Comparison of ENCODE assay signal across 8 mouse cellular contexts in the genomic region with DNA sequence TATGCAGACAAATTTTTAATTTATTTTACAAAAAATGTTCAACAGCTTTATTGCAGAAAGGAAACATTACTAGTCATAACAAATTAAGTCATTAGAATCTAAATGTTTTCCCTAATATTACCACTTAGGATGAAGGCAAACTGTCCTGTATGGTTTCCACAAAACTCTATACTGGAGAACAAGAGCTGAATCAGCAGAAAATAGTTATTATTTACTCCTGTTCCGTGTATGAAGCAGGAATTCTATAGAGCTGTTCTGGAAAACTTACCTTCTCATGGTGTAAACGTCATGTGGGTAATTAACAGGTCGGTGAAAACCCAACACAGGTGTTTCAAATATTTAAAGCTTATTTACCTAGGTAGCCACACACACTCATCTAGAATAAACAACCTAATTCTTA. TPM values are rescaled to one million over a fixed set of nuclear protein-coding genes. Genes with fewer than 3 reads are reported as not detected.
DNase-seq lines count a peak whose midpoint lies in the region; ATAC-seq and TF ChIP-seq lines count a peak whose summit lies in the region.

No protein-coding gene starts in this region.

- no peak for TF ChIP-seq CTCF in lung, adult 2 months (IDR thresholded peaks at IDR 0.05; ENCODE audit: insufficient read depth, low read length)

- peaks cover 26% of the 10 kb centered on the region; the same call in 1 of the 2 replicates for H3K36me3 ChIP-seq in lung, embryonic 15.5 days
- peaks cover 31% of the 10 kb centered on the region for H3K36me3 ChIP-seq in forebrain, embryonic 12.5 days (replicated peaks)
- peaks cover 18% of the 10 kb centered on the region for H3K36me3 ChIP-seq in limb, embryonic 14.5 days (ENCODE audit: control insufficient read depth, insufficient read depth, low read length)
- H3K36me3 ChIP-seq in neural tube, embryonic 15.5 days, result 0 out of 2 replicates have a peak, but pooled peaks cover 4% of the 10 kb centered on the region

- H3K27me3 ChIP-seq in lung, embryonic 15.5 days, result no peaks in the 10 kb centered on the region
- H3K27me3 ChIP-seq in forebrain, embryonic 12.5 days, result no peaks in the 10 kb centered on the region
- no peaks in the 10 kb centered on the region for H3K27me3 ChIP-seq in limb, embryonic 14.5 days (ENCODE audit: control insufficient read depth, insufficient read depth, low read length)
- no peaks in the 10 kb centered on the region for H3K27me3 ChIP-seq in neural tube, embryonic 15.5 days (replicated peaks)

- H3K4me3 ChIP-seq in lung, embryonic 15.5 days, result peak overlapping the region; percentile 94
- H3K4me3 ChIP-seq in lung, adult 2 months (replicated peaks; ENCODE audit: extremely low read depth, low read depth, low read length), result no peak overlapping the region
- H3K4me3 ChIP-seq in forebrain, embryonic 12.5 days (replicated peaks), result peak overlapping the region; percentile 81
- H3K4me3 ChIP-seq in limb, embryonic 14.5 days (replicated peaks; ENCODE audit: low read length), result peak overlapping the region; percentile 84
- H3K4me3 ChIP-seq in neural tube, embryonic 15.5 days (replicated peaks), result peak overlapping the region; percentile 94

- no peak for ATAC-seq in lung, embryonic 15.5 days (ENCODE audit: borderline replicate concordance, extremely low read depth, low FRiP score, low TSS enrichment)
- no peak for ATAC-seq in forebrain, embryonic 12.5 days (ENCODE audit: low FRiP score)
- ATAC-seq in limb, embryonic 14.5 days (ENCODE audit: low FRiP score, low read depth), result no peak
- no peak for ATAC-seq in neural tube, embryonic 15.5 days (ENCODE audit: low FRiP score)

- H3K4me1 ChIP-seq in lung, embryonic 15.5 days, result peaks cover 9% of the 10 kb centered on the region; the same call in 1 of the 2 replicates
- H3K4me1 ChIP-seq in lung, adult 2 months (ENCODE audit: control insufficient read depth, insufficient read depth, low read length), result no peaks in the 10 kb centered on the region; the same call in 1 of the 2 replicates
- peaks cover 16% of the 10 kb centered on the region; the same call in 1 of the 2 replicates for H3K4me1 ChIP-seq in forebrain, embryonic 12.5 days
- H3K4me1 ChIP-seq in limb, embryonic 14.5 days (ENCODE audit: control insufficient read depth, insufficient read depth, low read length), result peaks cover 6% of the 10 kb centered on the region; the same call in 1 of the 2 replicates
- H3K4me1 ChIP-seq in neural tube, embryonic 15.5 days, result peaks cover 10% of the 10 kb centered on the region

- no peaks in the 10 kb centered on the region for H3K9me3 ChIP-seq in lung, embryonic 15.5 days
- H3K9me3 ChIP-seq in forebrain, embryonic 12.5 days, result no peaks in the 10 kb centered on the region
- no peaks in the 10 kb centered on the region for H3K9me3 ChIP-seq in limb, embryonic 14.5 days (ENCODE audit: control insufficient read depth, low read length)
- H3K9me3 ChIP-seq in neural tube, embryonic 15.5 days (replicated peaks), result no peaks in the 10 kb centered on the region

- WGBS in lung, embryonic 15.5 days, result under 1% methylated on average over 3 of the region's 3 CpGs
- 6% methylated on average over 3 of the region's 3 CpGs for WGBS in lung, adult 2 months
- 12% methylated on average over 3 of the region's 3 CpGs for WGBS in forebrain, embryonic 12.5 days
- WGBS in limb, embryonic 14.5 days, result 5% methylated on average over 3 of the region's 3 CpGs
- 8% methylated on average over 3 of the region's 3 CpGs for WGBS in neural tube, embryonic 15.5 days

- peak overlapping the region; percentile 69 for H3K4me2 ChIP-seq in lung, embryonic 15.5 days
- H3K4me2 ChIP-seq in forebrain, embryonic 12.5 days, result peak overlapping the region; percentile 63
- peak overlapping the region; percentile 64 for H3K4me2 ChIP-seq in limb, embryonic 14.5 days (replicated peaks; ENCODE audit: low read depth, low read length, severe bottlenecking)
- H3K4me2 ChIP-seq in neural tube, embryonic 15.5 days, result peak overlapping the region; percentile 86

- peak overlapping the region; percentile 90 for H3K9ac ChIP-seq in lung, embryonic 15.5 days
- peak overlapping the region; percentile 88 for H3K9ac ChIP-seq in forebrain, embryonic 12.5 days
- 0 out of 2 replicates have a peak overlapping the region, but pooled peaks have one; percentile 80 for H3K9ac ChIP-seq in limb, embryonic 14.5 days (ENCODE audit: low read depth, low read length, severe bottlenecking)
- no peak overlapping the region; the same call in 1 of the 2 replicates for H3K9ac ChIP-seq in neural tube, embryonic 15.5 days (replicated peaks)

- no peak for DNase-seq in lung, adult 2 months
- no peak for DNase-seq in limb, embryonic 14.5 days (ENCODE audit: low spot score)
- no peak for DNase-seq in urinary bladder, postnatal 36 days (ENCODE audit: low spot score in 2 of 2)
- DNase-seq in cerebellum, postnatal 36 days, result no peak
- DNase-seq in gastrocnemius, postnatal 4 days (ENCODE audit: low spot score in 2 of 2), result no peak

- TF ChIP-seq POLR2A in lung, adult 2 months (IDR thresholded peaks at IDR 0.05; ENCODE audit: borderline replicate concordance, extremely low read depth, low read depth, low read length), result no peak
- no peak for TF ChIP-seq POLR2A in limb, embryonic 14.5 days (IDR thresholded peaks at IDR 0.05; ENCODE audit: borderline replicate concordance, extremely low read depth, insufficient read depth, insufficient read length)

- no peak overlapping the region for H3K27ac ChIP-seq in lung, embryonic 15.5 days
- H3K27ac ChIP-seq in forebrain, embryonic 12.5 days, result no peak overlapping the region
- H3K27ac ChIP-seq in limb, embryonic 14.5 days (replicated peaks; ENCODE audit: low read depth, low read length), result no peak overlapping the region
- no peak overlapping the region for H3K27ac ChIP-seq in neural tube, embryonic 15.5 days (replicated peaks)

RNA-seq across cellular contexts. Expression of a gene that starts 1.1 kb away (rescaled TPM):
- 46.7 and 47.1 TPM in 2 replicates for polyA plus RNA-seq in lung, embryonic 15.5 days (2015; fragmentation: Nextera tagmentation; extraction: Ambion mirVana)
- 1.8 TPM in 2 replicates for polyA plus RNA-seq in lung, adult 2 months (2012; rRNA removed)
- 67.6 and 69.1 TPM in 2 replicates for polyA plus RNA-seq in forebrain, embryonic 12.5 days (2016; fragmentation: Nextera tagmentation; extraction: Ambion mirVana)
- polyA plus RNA-seq in limb, embryonic 14.5 days (2012; rRNA removed), result 29.5 and 38.7 TPM in 2 replicates
- polyA plus RNA-seq in limb, embryonic 14.5 days (2014; fragmentation: Nextera tagmentation; extraction: Ambion mirVana), result 39.1 and 39.4 TPM in 2 replicates
- polyA plus RNA-seq in neural tube, embryonic 15.5 days (2015; fragmentation: Nextera tagmentation; extraction: Ambion mirVana), result 7.4 and 13.4 TPM in 2 replicates
- total RNA-seq in gastrocnemius, postnatal 4 days (2021), result 10 to 100 TPM; 12.1 to 13.0 TPM

RNA-seq across cellular contexts. Expression of a gene that starts 1.2 kb away (rescaled TPM):
- polyA plus RNA-seq in lung, embryonic 15.5 days (2015; fragmentation: Nextera tagmentation; extraction: Ambion mirVana), result 11.5 and 12.0 TPM in 2 replicates
- 1.5 and 2.2 TPM in 2 replicates for polyA plus RNA-seq in lung, adult 2 months (2012; rRNA removed)
- 10.8 and 12.8 TPM in 2 replicates for polyA plus RNA-seq in forebrain, embryonic 12.5 days (2016; fragmentation: Nextera tagmentation; extraction: Ambion mirVana)
- polyA plus RNA-seq in limb, embryonic 14.5 days (2012; rRNA removed), result 19.3 and 20.2 TPM in 2 replicates
- polyA plus RNA-seq in limb, embryonic 14.5 days (2014; fragmentation: Nextera tagmentation; extraction: Ambion mirVana), result 15.8 and 17.1 TPM in 2 replicates
- 7.7 and 9.0 TPM in 2 replicates for polyA plus RNA-seq in neural tube, embryonic 15.5 days (2015; fragmentation: Nextera tagmentation; extraction: Ambion mirVana)
- total RNA-seq in gastrocnemius, postnatal 4 days (2021), result 1 to 10 TPM; 7.2 to 9.6 TPM

RNA-seq across cellular contexts. Expression of a gene that starts 53.5 kb away (rescaled TPM):
- polyA plus RNA-seq in lung, embryonic 15.5 days (2015; fragmentation: Nextera tagmentation; extraction: Ambion mirVana), result 3.3 and 3.5 TPM in 2 replicates
- polyA plus RNA-seq in lung, adult 2 months (2012; rRNA removed), result 3.1 and 3.2 TPM in 2 replicates
- polyA plus RNA-seq in forebrain, embryonic 12.5 days (2016; fragmentation: Nextera tagmentation; extraction: Ambion mirVana), result 23.8 and 24.3 TPM in 2 replicates
- 8.6 and 9.2 TPM in 2 replicates for polyA plus RNA-seq in limb, embryonic 14.5 days (2012; rRNA removed)
- polyA plus RNA-seq in limb, embryonic 14.5 days (2014; fragmentation: Nextera tagmentation; extraction: Ambion mirVana), result 14.3 and 18.8 TPM in 2 replicates
- polyA plus RNA-seq in neural tube, embryonic 15.5 days (2015; fragmentation: Nextera tagmentation; extraction: Ambion mirVana), result 39.1 and 42.3 TPM in 2 replicates
- total RNA-seq in gastrocnemius, postnatal 4 days (2021), result 10 to 100 TPM; 13.1 to 16.1 TPM
